Mouse (Mus musculus) kidney, embryonic 15.5 days (tissue): Measurements from ENCODE around the gene Timm17b. TPM values are rescaled to one million over a fixed set of nuclear protein-coding genes. Genes with fewer than 3 reads are reported as not detected.

Experiments used
- ATAC-seq: fragments of 200-750 bp; cut with Nextera tagmentation; replicated peaks from 2 replicates; pipeline ENCODE4 v1.8.0; 2017; ENCODE audit warnings: moderate TSS enrichment; ENCODE audit not compliant: low FRiP score
- H3K27ac ChIP-seq: fragments of 300-500 bp; sonication (generic); 2 replicates; pipeline ENCODE4 v1.5.1; 2015; ENCODE audit warnings: mild to moderate bottlenecking, inconsistent platforms
- H3K27me3 ChIP-seq: fragments of 300-500 bp; sonication (generic); 2 replicates; pipeline ENCODE4 v1.6.1; 2015; ENCODE audit warnings: inconsistent platforms
- H3K36me3 ChIP-seq: fragments of 300-500 bp; sonication (generic); 2 replicates; pipeline ENCODE4 v1.6.1; 2015; ENCODE audit warnings: inconsistent platforms
- H3K4me1 ChIP-seq: fragments of 300-500 bp; sonication (generic); 2 replicates; pipeline ENCODE4 v1.6.1; 2015; ENCODE audit warnings: inconsistent platforms
- H3K4me2 ChIP-seq: fragments of 300-500 bp; sonication (generic); 2 replicates; pipeline ENCODE4 v1.6.1; 2015; ENCODE audit warnings: moderate library complexity, mild to moderate bottlenecking, inconsistent platforms
- H3K4me3 ChIP-seq: fragments of 300-500 bp; sonication (generic); replicated peaks from 2 replicates; pipeline ENCODE4 v1.5.1; 2015; ENCODE audit warnings: mild to moderate bottlenecking, inconsistent platforms
- H3K9ac ChIP-seq: fragments of 300-500 bp; sonication (generic); 2 replicates; pipeline ENCODE4 v1.6.1; 2015; ENCODE audit warnings: mild to moderate bottlenecking, inconsistent platforms
- H3K9me3 ChIP-seq: fragments of 300-500 bp; sonication (generic); replicated peaks from 2 replicates; pipeline ENCODE4 v1.6.1; 2016; ENCODE audit warnings: inconsistent platforms
- WGBS: fragments of 180-500 bp; shearing (Covaris S2); methylation state at CpG from one replicate; pipeline ENCODE4 v1.1.7; 2015; ENCODE audit warnings: mixed read lengths; 5-methylcytosine and 5-hydroxymethylcytosine counted together
- polyA plus RNA-seq: library from polyadenylated mRNA; unstranded; fragments of >200 nt; fragmentation: Nextera tagmentation; extraction: Ambion mirVana; gene quantifications from 2 replicates; pipeline ENCODE4 v1.2.1, GENCODE M21; 2015

Timm17b gene
- polyA plus RNA-seq = 168 and 171 TPM in 2 replicates

DNA sequence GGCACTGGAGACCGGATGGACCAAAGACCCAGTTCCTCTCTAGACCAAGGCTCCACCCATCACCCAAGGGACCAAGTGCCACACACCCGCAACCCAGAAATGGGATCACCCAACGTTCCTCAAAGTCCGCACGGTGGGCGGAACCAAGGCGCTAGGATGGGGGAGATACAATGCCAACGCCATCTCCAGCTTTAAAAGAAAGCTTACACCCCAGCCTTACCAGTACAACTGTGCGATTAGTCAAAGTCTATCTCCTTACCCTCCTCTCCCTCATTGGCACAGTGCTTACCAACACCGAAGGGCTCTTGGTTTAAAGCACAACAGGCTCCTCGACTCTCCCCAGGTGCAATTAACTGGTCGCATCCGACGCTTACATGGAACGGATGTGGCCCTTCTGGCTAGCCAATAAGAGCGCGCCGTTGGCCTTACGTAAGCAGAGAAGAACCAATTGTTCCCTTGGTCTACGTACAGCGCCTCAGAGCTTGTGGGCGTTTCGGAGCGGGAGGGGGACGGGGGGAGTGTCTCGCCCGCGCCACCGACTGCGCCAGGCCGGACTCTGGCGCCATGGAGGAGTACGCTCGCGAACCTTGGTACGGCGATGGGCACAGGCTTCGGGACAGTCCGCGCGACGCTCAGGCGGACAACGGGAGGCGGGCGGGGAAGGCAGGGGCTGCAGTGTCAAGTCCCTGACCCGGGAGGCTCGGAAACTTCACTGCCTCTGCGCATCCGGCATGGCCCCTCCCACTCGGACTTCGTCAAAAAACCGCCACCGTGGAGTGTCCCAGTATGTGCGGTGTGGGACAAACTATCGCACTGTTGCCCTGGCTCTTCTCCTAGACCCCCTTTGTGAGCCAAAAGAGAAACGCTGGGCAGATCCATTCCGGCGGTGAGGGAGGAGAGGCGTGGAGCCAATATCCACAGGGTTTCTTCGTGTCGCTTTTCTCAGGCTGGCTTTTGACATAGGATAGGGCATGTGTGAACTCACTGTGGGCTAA, at the start of gene Timm17b, which contains the start of gene Pqbp1:
Gene Timm17b (plus strand): TSS at position 478 of the 995 bp plus-strand sequence.
Gene Pqbp1 (minus strand): TSS at position 390 of the 995 bp plus-strand sequence.
- Histone ChIP-seq H3K4me3 (peak within 1 kb of the TSS; percentile 67), H3K4me2 (peak within 1 kb of the TSS; percentile 58), H3K9ac (peak within 1 kb of the TSS; percentile 50), H3K4me1 (0 out of 2 replicates have a peak, but pooled peaks cover 9% of the 10 kb centered on the region), H3K36me3 (peaks cover 27% of the 10 kb centered on the region), H3K27ac (peak within 1 kb of the TSS; percentile 88), H3K27me3 (no peaks in the 10 kb centered on the region), H3K9me3 (no peaks in the 10 kb centered on the region)
- peak; percentile 99 for ATAC-seq
- WGBS = 21% methylated on average over 62 of the region's 62 CpGs

DNA sequence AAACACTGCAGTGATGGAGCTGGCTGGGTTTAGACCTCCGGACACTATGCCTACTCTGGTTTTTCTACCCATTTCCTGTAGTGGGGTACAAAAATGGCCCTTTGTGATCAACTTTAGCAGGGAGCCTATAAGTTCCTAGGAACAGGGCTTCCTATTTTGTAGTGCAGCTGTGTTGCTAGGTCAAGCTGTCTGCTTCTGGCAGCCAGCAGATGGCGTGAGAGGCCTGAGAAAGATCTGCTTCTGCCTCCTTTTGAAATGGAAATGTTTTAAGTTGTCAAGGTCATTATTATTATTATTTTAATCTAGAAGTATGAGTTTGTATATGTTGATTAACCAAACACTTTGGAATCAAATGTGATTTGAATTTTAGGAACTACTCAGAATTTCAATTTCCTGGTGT, 44.6 kb upstream of the Timm17b start:
- WGBS = 54% methylated on average over 2 of the region's 2 CpGs
- Histone ChIP-seq H3K9ac (no peak overlapping the region), H3K36me3 (peaks cover 20% of the 10 kb centered on the region), H3K27me3 (no peaks in the 10 kb centered on the region), H3K4me1 (no peaks in the 10 kb centered on the region), H3K4me3 (no peak overlapping the region), H3K27ac (no peak overlapping the region), H3K4me2 (no peak overlapping the region), H3K9me3 (no peaks in the 10 kb centered on the region)
- ATAC-seq = no peak

DNA sequence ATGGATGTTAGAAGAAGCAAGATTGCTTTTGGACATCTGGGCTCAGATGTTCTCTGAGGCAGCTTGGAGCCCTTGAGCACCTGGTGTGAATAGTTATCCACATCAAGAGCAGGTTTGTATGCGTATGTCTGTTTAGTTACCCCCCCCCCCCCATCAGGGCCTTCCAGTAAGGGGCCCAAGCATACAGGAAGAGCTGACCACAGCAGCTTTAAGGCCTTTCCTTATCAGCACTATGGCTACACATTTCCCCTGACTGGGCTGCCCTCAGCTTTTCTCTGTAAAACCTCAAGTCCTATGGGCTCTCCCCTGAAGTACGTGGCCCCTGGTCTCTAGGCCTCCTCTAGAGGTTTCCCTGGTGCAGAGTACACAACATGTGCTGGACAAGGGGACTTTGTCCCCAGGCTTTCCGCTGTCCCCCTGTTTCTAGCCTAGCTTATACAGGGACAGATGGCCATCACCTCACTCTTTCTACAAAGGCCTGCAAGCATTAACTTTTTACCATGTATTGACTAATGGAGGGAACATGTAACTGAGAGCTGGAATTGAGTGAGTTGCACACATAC, 39.9 kb upstream of the Timm17b start:
- Histone ChIP-seq H3K9me3 (no peaks in the 10 kb centered on the region), H3K36me3 (peaks cover 20% of the 10 kb centered on the region), H3K27me3 (no peaks in the 10 kb centered on the region), H3K4me1 (no peaks in the 10 kb centered on the region), H3K27ac (no peak overlapping the region), H3K4me2 (no peak overlapping the region), H3K4me3 (no peak overlapping the region), H3K9ac (no peak overlapping the region)
- 70% methylated on average over 3 of the region's 3 CpGs for WGBS
- ATAC-seq = no peak

DNA sequence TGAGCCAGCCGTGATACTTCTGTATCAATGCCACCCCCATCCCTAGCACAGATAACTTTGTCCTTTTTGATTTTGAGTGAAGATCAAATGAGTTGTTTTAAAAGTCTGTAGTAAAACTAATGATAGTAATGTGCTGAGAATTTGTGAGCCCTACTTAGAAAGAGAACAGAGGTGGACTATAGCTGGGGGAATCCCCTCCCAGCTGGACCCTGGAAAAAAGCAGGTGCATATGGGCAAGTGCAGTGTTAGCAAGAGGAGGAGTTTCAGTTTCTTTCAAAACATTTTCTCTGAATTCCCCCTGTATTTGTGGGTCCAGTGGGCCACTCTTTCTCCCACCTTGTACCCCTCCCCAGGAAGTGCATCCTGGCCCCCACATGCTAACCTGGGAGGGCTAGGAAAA, 36.0 kb upstream of the Timm17b start:
- peaks cover 21% of the 10 kb centered on the region for H3K36me3 ChIP-seq
- H3K27me3 ChIP-seq = no peaks in the 10 kb centered on the region
- H3K27ac ChIP-seq = no peak overlapping the region
- ATAC-seq = no peak
- H3K4me3 ChIP-seq = no peak overlapping the region
- H3K4me1 ChIP-seq = no peaks in the 10 kb centered on the region
- H3K4me2 ChIP-seq = no peak overlapping the region
- WGBS = 87% methylated on average over 1 of the region's 1 CpGs
- H3K9me3 ChIP-seq = no peaks in the 10 kb centered on the region
- H3K9ac ChIP-seq = no peak overlapping the region

DNA sequence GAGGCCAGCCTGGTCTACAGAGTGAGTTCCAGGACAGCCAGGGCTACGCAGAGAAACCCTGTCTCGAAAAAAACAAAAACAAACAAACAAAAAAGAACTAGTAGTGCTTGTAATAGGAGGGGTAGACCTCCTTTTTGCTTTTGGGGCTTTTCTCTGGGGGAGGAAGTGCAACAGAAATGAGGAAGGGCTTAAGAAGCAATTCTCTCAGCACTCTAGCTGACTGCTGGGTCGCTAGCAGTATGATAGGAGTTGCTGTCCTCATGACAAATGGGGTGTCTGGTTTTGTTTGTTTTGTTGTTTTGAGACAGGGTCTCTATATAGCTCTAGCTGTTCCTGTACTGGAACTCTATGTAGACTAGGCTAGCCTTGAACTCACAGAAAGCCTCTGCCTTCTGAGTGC, 34.6 kb upstream of the Timm17b start:
- H3K27me3 ChIP-seq = no peaks in the 10 kb centered on the region
- no peaks in the 10 kb centered on the region for H3K4me1 ChIP-seq
- no peak overlapping the region for H3K27ac ChIP-seq
- no peak overlapping the region for H3K4me3 ChIP-seq
- no peak for ATAC-seq
- peaks cover 18% of the 10 kb centered on the region for H3K36me3 ChIP-seq
- WGBS = 70% methylated on average over 3 of the region's 3 CpGs
- no peaks in the 10 kb centered on the region for H3K9me3 ChIP-seq
- no peak overlapping the region for H3K9ac ChIP-seq
- no peak overlapping the region for H3K4me2 ChIP-seq

DNA sequence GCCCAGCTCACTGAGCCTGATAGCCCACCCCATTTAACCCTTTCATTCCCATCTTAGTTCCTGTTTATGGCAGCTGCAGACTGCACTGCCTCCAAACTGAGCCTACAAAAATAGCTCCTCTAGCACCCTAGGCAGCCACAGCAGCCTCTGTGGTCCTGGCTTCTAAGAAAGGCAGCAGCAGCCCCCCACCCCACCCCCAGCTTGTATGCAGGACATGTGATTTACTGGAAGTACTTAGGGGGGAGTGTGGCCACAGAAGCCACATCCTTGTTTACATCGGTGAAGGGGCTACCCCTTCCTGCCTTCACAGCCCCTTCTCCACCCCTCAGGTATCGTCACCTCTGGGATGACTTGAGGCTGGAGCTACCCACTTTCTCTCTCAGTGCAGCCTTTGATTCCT, 33.8 kb upstream of the Timm17b start:
- Histone ChIP-seq H3K9ac (no peak overlapping the region), H3K36me3 (peaks cover 15% of the 10 kb centered on the region), H3K4me3 (no peak overlapping the region), H3K9me3 (no peaks in the 10 kb centered on the region), H3K4me2 (no peak overlapping the region), H3K4me1 (no peaks in the 10 kb centered on the region), H3K27ac (no peak overlapping the region), H3K27me3 (no peaks in the 10 kb centered on the region)
- 76% methylated on average over 2 of the region's 2 CpGs for WGBS
- no peak for ATAC-seq

DNA sequence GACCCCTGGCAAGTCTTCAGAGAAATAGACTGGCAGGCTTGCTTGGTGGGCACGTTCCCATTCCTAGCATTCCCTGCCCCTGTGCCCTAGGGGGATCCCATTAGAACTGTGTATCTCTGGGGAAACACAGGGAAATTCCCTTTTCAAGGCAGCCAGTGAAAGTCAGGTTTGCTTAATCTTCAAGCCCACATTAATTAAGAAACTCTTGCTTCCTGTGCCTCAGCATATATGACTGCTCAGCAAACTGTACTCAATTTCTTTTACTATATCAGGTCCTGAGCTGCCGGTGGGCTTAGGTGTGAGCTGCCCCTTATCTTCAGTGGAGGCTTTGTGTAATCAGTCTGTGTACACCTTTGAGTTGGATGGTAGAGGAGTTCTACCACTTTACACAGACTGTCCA, 33.4 kb upstream of the Timm17b start:
- WGBS = 75% methylated on average over 2 of the region's 2 CpGs

DNA sequence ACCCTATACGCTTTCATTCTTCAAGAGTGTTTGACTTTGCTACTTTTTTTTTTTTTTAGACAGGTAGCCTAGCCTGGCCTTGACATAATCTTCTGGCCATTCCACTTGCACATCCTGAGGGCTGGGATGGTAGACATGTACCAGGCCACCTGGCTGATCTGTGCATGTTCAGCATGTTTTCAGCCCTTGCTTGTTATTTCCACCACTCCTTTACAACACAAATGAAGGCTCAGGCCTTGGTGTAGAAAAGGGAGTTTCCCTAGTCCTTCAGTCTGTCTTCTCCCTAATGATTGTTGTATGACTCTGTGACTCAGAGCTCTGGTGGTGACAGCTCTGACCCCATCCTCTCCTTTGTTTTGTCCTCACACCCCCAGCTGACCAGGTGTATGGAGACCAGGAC, 32.0 kb upstream of the Timm17b start:
- no peak overlapping the region for H3K4me2 ChIP-seq
- no peak overlapping the region for H3K4me3 ChIP-seq
- no peak for ATAC-seq
- peaks cover 27% of the 10 kb centered on the region for H3K36me3 ChIP-seq
- H3K27me3 ChIP-seq = no peaks in the 10 kb centered on the region
- no peak overlapping the region for H3K9ac ChIP-seq
- H3K4me1 ChIP-seq = no peaks in the 10 kb centered on the region
- H3K9me3 ChIP-seq = no peaks in the 10 kb centered on the region
- WGBS = 83% methylated on average over 1 of the region's 1 CpGs
- no peak overlapping the region for H3K27ac ChIP-seq

More for the DNA sequence above, 33.4 kb upstream of the Timm17b start:
- no peaks in the 10 kb centered on the region for H3K4me1 ChIP-seq
- no peak overlapping the region for H3K9ac ChIP-seq
- no peaks in the 10 kb centered on the region for H3K27me3 ChIP-seq
- H3K4me3 ChIP-seq = no peak overlapping the region
- H3K36me3 ChIP-seq = peaks cover 15% of the 10 kb centered on the region
- H3K27ac ChIP-seq = no peak overlapping the region
- H3K9me3 ChIP-seq = no peaks in the 10 kb centered on the region
- ATAC-seq = no peak
- no peak overlapping the region for H3K4me2 ChIP-seq

DNA sequence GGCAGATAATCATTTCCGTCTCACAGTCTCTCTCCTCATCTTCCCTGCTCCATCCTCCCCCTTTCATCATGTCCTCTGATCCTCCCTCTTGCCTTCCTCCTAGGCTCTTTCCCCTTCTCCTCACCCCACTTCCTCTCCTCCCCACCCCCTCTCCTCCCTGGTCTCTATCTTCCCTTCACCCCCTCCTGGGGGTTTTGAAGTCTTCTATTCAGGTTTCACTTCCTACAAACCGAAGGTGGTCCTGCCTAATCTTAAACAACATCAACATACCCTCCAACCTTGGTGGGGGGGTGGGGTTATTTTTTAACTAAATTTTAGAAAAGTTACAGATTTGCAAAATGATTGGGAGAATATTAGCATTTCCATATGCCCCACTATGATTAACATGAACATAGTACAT, 30.7 kb upstream of the Timm17b start:
- Histone ChIP-seq H3K27ac (no peak overlapping the region), H3K9ac (no peak overlapping the region), H3K9me3 (no peaks in the 10 kb centered on the region), H3K4me3 (no peak overlapping the region), H3K36me3 (peaks cover 39% of the 10 kb centered on the region), H3K4me2 (no peak overlapping the region), H3K27me3 (no peaks in the 10 kb centered on the region), H3K4me1 (no peaks in the 10 kb centered on the region)
- ATAC-seq = no peak
- WGBS = 70% methylated on average over 2 of the region's 2 CpGs

DNA sequence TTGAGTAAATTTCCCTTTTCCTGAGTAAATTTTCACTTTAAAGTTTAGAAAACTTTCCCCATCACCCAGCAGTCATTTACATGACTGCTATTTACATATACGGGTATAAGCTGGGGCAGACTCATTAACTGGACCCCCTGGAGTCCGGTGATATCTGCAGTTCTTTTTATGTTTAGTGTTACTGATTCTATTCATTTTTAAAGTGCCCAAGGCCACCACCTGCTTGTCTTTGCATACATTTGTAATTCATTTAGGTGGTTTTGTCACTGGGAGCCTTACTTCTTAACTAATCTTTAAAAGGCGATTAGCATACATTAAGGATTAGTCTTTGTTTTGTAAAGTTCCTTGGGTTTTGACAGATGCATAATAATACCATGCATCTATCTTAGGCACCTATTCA, 29.3 kb upstream of the Timm17b start:
- H3K4me1 ChIP-seq = no peaks in the 10 kb centered on the region
- H3K4me2 ChIP-seq = no peak overlapping the region
- no peak overlapping the region for H3K27ac ChIP-seq
- ATAC-seq = no peak
- H3K9me3 ChIP-seq = no peaks in the 10 kb centered on the region
- no peak overlapping the region for H3K9ac ChIP-seq
- H3K36me3 ChIP-seq = peaks cover 52% of the 10 kb centered on the region
- WGBS = 45% methylated on average over 3 of the region's 3 CpGs
- H3K4me3 ChIP-seq = no peak overlapping the region
- H3K27me3 ChIP-seq = no peaks in the 10 kb centered on the region

DNA sequence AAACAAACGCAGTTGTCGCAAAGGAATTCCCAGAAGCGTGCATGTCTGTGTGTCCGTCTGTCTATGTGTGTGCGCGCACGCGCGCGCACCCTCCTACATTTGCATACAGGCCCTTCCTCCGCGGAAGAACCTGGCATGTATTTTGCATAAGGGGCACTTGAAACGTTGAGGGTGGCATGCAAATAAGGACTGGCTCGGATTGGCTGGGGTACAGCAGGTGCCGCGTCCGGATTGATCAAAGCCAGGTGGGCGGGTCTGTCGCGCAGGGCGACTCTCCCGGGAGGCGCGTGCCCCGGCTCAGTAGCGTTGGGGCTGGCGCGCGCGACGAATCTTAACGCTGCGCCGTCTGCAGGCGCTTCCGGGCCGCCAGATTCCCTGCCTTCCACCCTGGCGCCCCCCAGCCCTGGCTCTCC, 21.1 kb upstream of the Timm17b start, which contains the start of gene Pim2:
Gene Pim2 (plus strand): TSS at position 256 of the 413 bp plus-strand sequence.
- H3K9ac ChIP-seq = peak within 1 kb of the TSS; percentile 49; the same call in 1 of the 2 replicates
- peak within 1 kb of the TSS; percentile 51 for H3K4me3 ChIP-seq
- no peaks in the 10 kb centered on the region for H3K27me3 ChIP-seq
- H3K4me1 ChIP-seq = peaks cover 11% of the 10 kb centered on the region; the same call in 1 of the 2 replicates
- H3K36me3 ChIP-seq = peaks cover 16% of the 10 kb centered on the region
- no peak within 1 kb of the TSS for H3K27ac ChIP-seq
- WGBS = 16% methylated on average over 30 of the region's 38 CpGs
- H3K4me2 ChIP-seq = peak within 1 kb of the TSS; percentile 85
- H3K9me3 ChIP-seq = no peaks in the 10 kb centered on the region
- ATAC-seq = peak; percentile 95

DNA sequence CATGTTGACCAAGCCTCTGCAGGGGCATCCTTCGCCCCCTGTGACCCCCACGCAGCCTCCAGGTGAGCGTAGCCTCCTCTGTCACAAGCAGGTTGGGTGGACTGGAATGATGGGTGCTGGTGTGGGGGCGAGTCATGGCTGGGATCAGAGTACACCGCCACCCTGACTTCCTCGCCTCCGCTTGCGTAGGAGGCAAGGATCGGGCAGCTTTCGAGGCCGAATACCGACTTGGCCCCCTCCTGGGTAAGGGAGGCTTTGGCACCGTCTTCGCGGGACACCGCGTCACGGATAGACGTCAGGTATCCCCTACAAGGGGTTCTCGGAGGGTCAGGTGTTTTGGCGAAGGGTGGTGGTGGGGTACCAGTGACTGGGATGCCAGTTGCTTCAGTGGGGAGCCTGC, 20.7 kb upstream of the Timm17b start:
- Histone ChIP-seq H3K27me3 (no peaks in the 10 kb centered on the region), H3K4me1 (peaks cover 11% of the 10 kb centered on the region; the same call in 1 of the 2 replicates), H3K4me2 (peak overlapping the region; percentile 85), H3K9me3 (no peaks in the 10 kb centered on the region), H3K27ac (no peak overlapping the region), H3K4me3 (peak overlapping the region; percentile 51), H3K36me3 (peaks cover 12% of the 10 kb centered on the region; the same call in 1 of the 2 replicates), H3K9ac (peak overlapping the region; percentile 49; the same call in 1 of the 2 replicates)
- ATAC-seq = peak; percentile 41
- 18% methylated on average over 21 of the region's 21 CpGs for WGBS
